Mouse (Mus musculus) brain, embryonic 14.5 days (tissue): Measurements from ENCODE around the gene Nt5c3b.

Experiments
- CTCF ChIP-seq: fragments of 200-500 bp; IDR thresholded peaks from 2 replicates; pipeline ENCODE4 v1.5.1; 2012; ENCODE audit warnings: inconsistent platforms, mild to moderate bottlenecking, moderate library complexity, borderline replicate concordance; ENCODE audit not compliant: insufficient read depth, insufficient read length; ENCODE audit errors: extremely low read depth
- POLR2A ChIP-seq: fragments of 200-500 bp; IDR thresholded peaks from 2 replicates; pipeline ENCODE4 v1.6.1; 2012; ENCODE audit warnings: mild to moderate bottlenecking, inconsistent platforms, borderline replicate concordance; ENCODE audit not compliant: poor library complexity, insufficient read depth, insufficient read length, severe bottlenecking; ENCODE audit errors: extremely low read depth

DNA sequence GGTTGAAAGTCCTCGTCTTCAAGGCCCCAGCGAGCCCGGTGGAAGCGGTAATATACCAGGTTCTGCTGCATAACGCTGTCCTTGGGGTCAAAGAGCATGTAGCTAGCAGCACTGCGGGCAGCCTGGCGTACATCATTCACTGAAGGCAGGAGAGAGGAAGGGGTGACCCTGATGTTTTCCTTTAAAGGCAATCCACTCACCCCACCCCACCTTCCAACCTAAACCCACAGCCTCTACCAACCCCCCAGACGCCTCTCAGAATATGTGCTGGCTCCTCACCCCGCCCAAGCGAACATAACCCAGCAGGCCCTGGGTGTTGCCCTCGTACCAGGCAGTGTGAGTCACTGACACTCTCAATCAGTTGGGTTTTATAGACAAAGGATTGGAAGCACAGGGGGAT is 29.9 kb downstream of the Nt5c3b start:
- no peak for TF ChIP-seq CTCF
- no peak for TF ChIP-seq POLR2A
